ENCODE assay signal across 23 mouse cellular contexts in the genomic region with DNA sequence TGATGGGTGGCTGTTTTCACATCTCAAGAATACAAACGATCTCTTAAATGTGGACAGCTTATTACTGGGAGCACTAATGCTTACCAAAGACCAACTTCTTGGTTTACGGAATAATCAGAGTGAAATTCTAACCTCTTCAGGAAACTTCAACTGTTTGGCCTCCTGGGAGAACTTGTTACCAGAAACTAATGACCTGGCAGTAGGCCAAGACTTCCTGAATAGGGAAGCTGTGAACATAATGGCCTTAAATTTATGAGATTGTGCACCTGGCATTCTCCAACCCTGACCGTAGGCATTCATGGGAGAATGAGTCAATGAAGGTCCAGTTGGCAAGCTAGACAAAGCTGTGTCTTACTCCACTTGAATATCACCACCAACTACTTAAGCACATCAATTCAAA.
DNase-seq lines count a peak whose midpoint lies in the region; ATAC-seq and TF ChIP-seq lines count a peak whose summit lies in the region.
"Had no signal": no experiment of that assay in that cellular context is flagged by ENCODE, and none has a peak within 500 bp of the region (broad histone marks: within the 10 kb centered on the region; RNA-seq: fewer than 3 reads in every experiment).

No protein-coding gene starts in this region.

- H3K4me2 ChIP-seq in kidney, postnatal 0 days (ENCODE audit: low read length) = no peak overlapping the region
- no peak overlapping the region for H3K4me2 ChIP-seq in neural tube, embryonic 12.5 days (replicated peaks)
- H3K4me2 ChIP-seq in limb, embryonic 14.5 days (replicated peaks; ENCODE audit: low read depth, low read length, severe bottlenecking) = no peak overlapping the region
- H3K4me2 ChIP-seq: forebrain, embryonic 12.5 days had no signal

- H3K36me3 ChIP-seq in kidney, postnatal 0 days (ENCODE audit: insufficient read depth, low read length) = no peaks in the 10 kb centered on the region
- no peaks in the 10 kb centered on the region for H3K36me3 ChIP-seq in neural tube, embryonic 12.5 days
- no peaks in the 10 kb centered on the region for H3K36me3 ChIP-seq in limb, embryonic 14.5 days (ENCODE audit: control insufficient read depth, insufficient read depth, low read length)
- H3K36me3 ChIP-seq: forebrain, embryonic 12.5 days had no signal

- WGBS in kidney, postnatal 0 days = 12% methylated on average over 3 of the region's 3 CpGs
- WGBS in neural tube, embryonic 12.5 days = 61% methylated on average over 3 of the region's 3 CpGs
- 15% methylated on average over 3 of the region's 3 CpGs for WGBS in limb, embryonic 14.5 days

- no peaks in the 10 kb centered on the region for H3K4me1 ChIP-seq in kidney, postnatal 0 days (replicated peaks; ENCODE audit: insufficient read depth, low read length)
- H3K4me1 ChIP-seq in neural tube, embryonic 12.5 days = no peaks in the 10 kb centered on the region
- no peaks in the 10 kb centered on the region for H3K4me1 ChIP-seq in limb, embryonic 14.5 days (ENCODE audit: control insufficient read depth, insufficient read depth, low read length)
- H3K4me1 ChIP-seq: forebrain, embryonic 12.5 days; megakaryocyte, embryonic 14.5 days had no signal

- H3K9ac ChIP-seq in kidney, postnatal 0 days (ENCODE audit: low read depth, low read length) = no peak overlapping the region
- H3K9ac ChIP-seq in neural tube, embryonic 12.5 days = no peak overlapping the region
- H3K9ac ChIP-seq in limb, embryonic 14.5 days (ENCODE audit: low read depth, low read length, severe bottlenecking) = no peak overlapping the region
- H3K9ac ChIP-seq: forebrain, embryonic 12.5 days; liver, postnatal 0 days had no signal

- H3K4me3 ChIP-seq in kidney, postnatal 0 days (replicated peaks; ENCODE audit: low read depth, low read length) = no peak overlapping the region
- no peak overlapping the region for H3K4me3 ChIP-seq in neural tube, embryonic 12.5 days
- H3K4me3 ChIP-seq in limb, embryonic 14.5 days (replicated peaks; ENCODE audit: low read length) = no peak overlapping the region
- H3K4me3 ChIP-seq: forebrain, embryonic 12.5 days; layer of hippocampus, adult 2 months; megakaryocyte, embryonic 14.5 days had no signal

- ATAC-seq in kidney, postnatal 0 days (replicated peaks; ENCODE audit: low FRiP score, low read depth) = no peak
- peak; percentile 61; the same call in 1 of the 2 replicates for ATAC-seq in neural tube, embryonic 12.5 days (ENCODE audit: low FRiP score, low read depth)
- ATAC-seq in limb, embryonic 14.5 days (ENCODE audit: low FRiP score, low read depth) = no peak
- ATAC-seq: CD4-positive, CD25-positive, alpha-beta regulatory T cell, adult 4 months; hindbrain, embryonic 16.5 days; liver, postnatal 0 days had no signal

- no peaks in the 10 kb centered on the region for H3K9me3 ChIP-seq in kidney, postnatal 0 days (replicated peaks; ENCODE audit: low read length)
- no peaks in the 10 kb centered on the region for H3K9me3 ChIP-seq in neural tube, embryonic 12.5 days
- no peaks in the 10 kb centered on the region for H3K9me3 ChIP-seq in limb, embryonic 14.5 days (ENCODE audit: control insufficient read depth, low read length)

- peak; percentile 13 for DNase-seq in embryo, embryonic 11 days
- no peak for DNase-seq in embryo, embryonic 9.5 days (ENCODE audit: extremely low spot score)
- peak; percentile 36 for DNase-seq in kidney, postnatal 0 days (ENCODE audit: low spot score)
- DNase-seq in kidney, adult 9 months = no peak
- DNase-seq in neural tube, embryonic 10.5 days (ENCODE audit: extremely low spot score, low spot score) = no peak
- peak; percentile 58 for DNase-seq in limb, embryonic 14.5 days (ENCODE audit: low spot score)
- DNase-seq in heart, postnatal 36 days = no peak
- DNase-seq: adrenal gland, postnatal 25 days; cerebellum, adult 11-12 months; cerebellum, postnatal 36 days; gastrocnemius, postnatal 14 days; heart, adult 18-20 months; heart, postnatal 4 days; layer of hippocampus, postnatal 36 days; liver, postnatal 0 days; right cerebral cortex, postnatal 14 days; thymus, postnatal 4 days had no signal

- intact Hi-C loops in heart, postnatal 36 days (cut with DNase I) = no loop called here

- no peaks in the 10 kb centered on the region for H3K27me3 ChIP-seq in kidney, postnatal 0 days (ENCODE audit: insufficient read depth, low read length)
- H3K27me3 ChIP-seq in neural tube, embryonic 12.5 days (replicated peaks) = no peaks in the 10 kb centered on the region
- no peaks in the 10 kb centered on the region for H3K27me3 ChIP-seq in limb, embryonic 14.5 days (ENCODE audit: control insufficient read depth, insufficient read depth, low read length)
- H3K27me3 ChIP-seq: megakaryocyte, embryonic 14.5 days had no signal

- no peak for TF ChIP-seq POLR2A in limb, embryonic 14.5 days (IDR thresholded peaks at IDR 0.05; ENCODE audit: borderline replicate concordance, extremely low read depth, insufficient read depth, insufficient read length)

- H3K27ac ChIP-seq in kidney, postnatal 0 days = no peak overlapping the region
- H3K27ac ChIP-seq in neural tube, embryonic 12.5 days = no peak overlapping the region
- H3K27ac ChIP-seq in limb, embryonic 14.5 days (replicated peaks; ENCODE audit: low read depth, low read length) = no peak overlapping the region
- H3K27ac ChIP-seq: forebrain, embryonic 12.5 days; layer of hippocampus, adult 2 months had no signal

- no peak for TF ChIP-seq CTCF in kidney, postnatal 0 days (IDR thresholded peaks at IDR 0.05; ENCODE audit: low read depth)

Comparison
In these comparisons a context has a peak if more than half of its experiments do, and no peak if none do; other contexts are left out.
1. DNase-seq: peak in embryo, embryonic 11 days (single experiment), kidney, postnatal 0 days (single experiment) and limb, embryonic 14.5 days (single experiment); none in embryo, embryonic 9.5 days (single experiment), kidney, adult 9 months (single experiment), neural tube, embryonic 10.5 days (single experiment) and heart, postnatal 36 days (0 of 2).